Mouse (Mus musculus) adrenal gland, postnatal 10 days (tissue): Measurements from ENCODE around the gene Dnah7a. TPM values are rescaled to one million over a fixed set of nuclear protein-coding genes. Genes with fewer than 3 reads are reported as not detected.
A peak's percentile ranks its signal among the peaks of the same experiment; 100 is the strongest.
"Not testable (repeated sequence)": the region's sequence is repeated elsewhere in the genome, so short reads cannot be mapped to it uniquely, and the experiment has no call there.

Experiments used
- DNase-seq: peaks from one replicate; pipeline ENCODE4 v3.0.0; 2021; ENCODE audit warnings: mixed read lengths
- total RNA-seq, 2 experiments: library from RNA; stranded (reverse); gene quantifications; 2 replicates each; pipeline ENCODE4 v1.2.3; 2021

Dnah7a gene
- total RNA-seq, 2 experiments from 2014 or later: 0.15 to 0.51 TPM

DNA sequence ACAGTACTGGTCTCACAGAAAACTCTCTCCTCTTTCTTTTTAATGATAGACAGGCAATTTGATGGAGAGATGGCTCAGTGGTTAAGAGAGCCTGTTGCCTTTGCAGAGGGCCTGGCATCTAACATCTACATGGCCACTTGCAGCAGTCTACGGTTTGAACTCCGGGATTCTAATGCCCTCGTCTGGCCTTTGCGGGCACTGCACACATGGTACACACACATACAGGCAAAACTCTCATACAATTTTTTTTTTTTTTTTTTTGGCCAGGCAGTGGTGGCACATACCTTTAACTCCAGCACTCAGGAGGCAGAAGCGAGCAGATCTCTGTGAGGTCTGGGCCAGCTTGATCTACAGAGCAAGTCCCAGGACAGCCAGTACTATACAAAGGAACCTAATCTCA, 2.4 kb downstream of the Dnah7a start:
- no peak for DNase-seq

- DNase-seq: not testable (repeated sequence)
Measured at GRCm38 (mm10) chr1:53664268-53664667, 42.3 kb downstream of the Dnah7a start.

DNA sequence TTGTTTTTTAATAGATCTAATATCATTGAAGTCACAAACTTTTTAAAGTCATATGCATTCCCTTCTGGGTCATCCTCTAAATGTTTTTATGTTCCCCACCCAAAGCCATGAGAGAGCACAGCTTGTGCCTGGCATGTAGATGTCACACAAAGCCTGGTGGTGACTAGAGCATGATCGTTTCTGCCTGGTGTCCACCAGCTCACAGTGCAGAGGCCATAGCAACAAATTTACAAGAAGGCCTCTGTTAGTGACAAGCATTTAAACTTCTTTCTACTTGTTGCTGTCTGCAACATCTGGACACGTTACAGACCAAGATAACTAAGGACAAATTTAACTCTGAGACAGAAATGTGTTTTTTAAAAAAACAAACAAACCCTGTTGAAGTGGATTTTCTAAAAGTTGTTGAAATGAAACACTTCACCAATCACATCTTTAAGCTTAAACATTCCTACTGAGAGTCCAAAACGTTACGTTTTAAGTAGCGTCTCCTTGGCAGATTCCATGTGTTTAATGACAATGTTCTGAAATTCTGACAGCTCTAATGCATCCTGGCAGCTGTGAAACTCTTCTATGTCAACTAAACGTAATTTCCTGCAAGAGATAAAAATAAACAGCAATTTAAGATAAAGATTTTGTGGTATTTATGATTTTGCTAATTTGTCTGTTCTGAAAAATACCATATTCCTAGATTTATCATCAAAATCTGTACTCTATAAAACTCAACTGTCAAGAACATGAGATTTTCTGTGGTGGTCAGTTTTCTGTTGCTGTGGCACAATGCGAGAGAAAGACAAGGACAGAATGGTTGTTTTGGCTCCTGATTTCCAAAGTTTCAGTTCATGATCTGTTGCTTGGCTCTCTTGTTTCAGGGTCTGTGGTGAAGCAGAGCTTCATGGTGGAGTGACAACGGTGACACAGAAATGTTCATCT, 66.5 kb downstream of the Dnah7a start:
- DNase-seq: no peak

DNA sequence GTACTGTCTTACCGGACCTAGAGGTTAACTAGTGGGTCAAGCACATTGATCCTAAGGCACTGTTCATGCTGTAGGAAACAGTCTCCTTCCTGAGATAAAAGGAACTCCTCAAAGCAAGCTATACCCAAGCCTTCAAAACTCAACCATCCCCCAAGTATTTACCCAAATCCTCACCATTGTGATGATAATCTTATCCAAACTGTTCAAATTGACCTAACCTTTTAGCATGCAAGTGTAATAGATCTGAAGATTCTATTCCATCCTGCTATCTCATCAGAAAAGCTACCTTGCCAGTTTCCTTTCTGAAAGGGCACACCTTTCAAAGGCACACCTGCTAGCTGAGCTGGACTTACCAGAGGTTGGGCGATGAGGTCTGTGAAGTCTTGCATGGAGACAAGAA, 70.9 kb downstream of the Dnah7a start:
- not testable (repeated sequence) for DNase-seq

- DNase-seq: not testable (repeated sequence)
Measured at GRCm38 (mm10) chr1:53632040-53632439, 74.5 kb downstream of the Dnah7a start.

DNA sequence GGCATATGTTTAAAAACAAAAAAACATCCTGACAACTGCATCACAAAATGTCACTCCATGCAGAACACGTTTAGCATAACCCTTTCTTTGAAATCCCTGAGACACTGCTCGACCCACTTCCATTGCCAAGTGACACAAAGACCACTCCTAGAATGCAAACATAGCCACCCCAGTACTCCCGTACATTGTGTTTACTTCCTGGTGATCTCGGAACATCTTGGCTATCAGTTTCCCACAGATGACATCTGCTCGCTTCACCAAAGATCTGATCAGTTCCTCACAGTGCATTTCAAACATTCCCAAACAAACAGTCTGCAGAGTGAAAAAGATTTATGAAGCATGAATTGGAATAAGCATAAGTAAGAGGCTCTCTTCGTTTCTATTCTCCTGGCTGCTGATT, 76.6 kb downstream of the Dnah7a start:
- no peak for DNase-seq

DNA sequence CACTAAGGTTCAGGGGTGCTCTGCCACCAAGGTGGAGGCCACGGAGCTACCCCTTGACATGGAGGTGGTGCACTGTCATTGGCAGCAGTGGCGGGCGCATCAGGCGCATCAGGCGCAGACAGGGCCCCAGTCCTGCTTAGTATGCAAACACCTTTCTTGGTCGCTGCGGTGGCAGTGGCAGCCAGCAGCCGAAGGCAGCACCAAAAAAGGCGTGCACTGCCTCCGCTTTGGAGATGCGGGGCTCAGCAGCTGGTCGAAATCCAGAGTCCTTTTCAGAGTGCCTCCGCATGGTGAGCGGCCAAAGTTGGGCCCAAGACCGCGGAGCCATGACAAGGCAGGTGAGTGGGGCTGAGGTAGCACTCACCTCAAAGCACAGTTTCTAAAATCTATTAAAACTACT, 93.1 kb downstream of the Dnah7a start:
- no peak for DNase-seq

GRCm38 (mm10) chr1:53581326-53581725, 125.3 kb downstream of the Dnah7a start:
- not testable (repeated sequence) for DNase-seq

- not testable (repeated sequence) for DNase-seq
Measured at GRCm38 (mm10) chr1:53557918-53558317, 148.7 kb downstream of the Dnah7a start.

GRCm38 (mm10) chr1:53547018-53547417, 159.6 kb downstream of the Dnah7a start:
- DNase-seq: not testable (repeated sequence)

- not testable (repeated sequence) for DNase-seq
Measured at GRCm38 (mm10) chr1:53538356-53538755, 168.2 kb downstream of the Dnah7a start.

DNA sequence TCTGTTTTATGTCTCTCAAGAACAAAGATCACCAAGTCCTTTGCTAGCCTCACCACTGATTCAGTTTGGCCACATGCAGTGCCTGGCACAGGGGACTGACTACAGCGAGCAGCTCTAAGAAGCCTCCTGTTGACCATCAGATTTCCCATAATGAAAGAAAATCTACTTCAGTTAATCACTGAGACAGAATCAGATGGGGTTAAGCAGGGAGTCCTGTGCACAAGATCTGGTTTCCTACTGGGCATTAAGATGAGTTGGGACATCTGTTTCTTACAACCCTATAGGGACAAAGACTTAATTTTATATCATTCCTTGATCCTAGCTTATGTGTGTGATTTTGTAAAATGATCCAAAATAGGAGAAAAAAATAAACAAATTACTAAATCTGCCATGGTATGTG, 171.8 kb downstream of the Dnah7a start:
- not testable (repeated sequence) for DNase-seq

DNA sequence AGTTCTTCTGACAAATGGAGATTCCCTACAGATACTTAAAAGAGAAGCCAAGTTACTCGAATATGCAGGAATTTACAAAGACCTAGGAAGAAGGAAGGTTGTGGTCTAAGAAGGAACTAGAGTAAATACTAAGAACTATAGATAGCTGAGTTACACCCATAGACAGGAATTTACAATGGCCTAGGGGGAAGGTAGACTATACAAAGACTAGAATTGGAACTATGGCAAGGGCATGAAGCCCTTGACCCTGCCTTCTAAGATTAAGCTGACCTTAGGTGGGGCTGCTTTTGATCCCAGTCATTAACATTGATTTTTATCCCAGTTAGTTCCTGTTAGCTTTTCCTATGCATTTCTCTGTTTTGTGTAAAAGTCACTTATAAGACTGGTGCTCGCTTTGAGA, 180.6 kb downstream of the Dnah7a start:
- not testable (repeated sequence) for DNase-seq

- DNase-seq: no peak
Measured at GRCm38 (mm10) chr1:53473699-53474098, 232.9 kb downstream of the Dnah7a start.

- DNase-seq: not testable (repeated sequence)
Measured at GRCm38 (mm10) chr1:53472084-53472483, 234.5 kb downstream of the Dnah7a start.

GRCm38 (mm10) chr1:53467325-53467670, 239.3 kb downstream of the Dnah7a start:
- no peak for DNase-seq

- not testable (repeated sequence) for DNase-seq
Measured at GRCm38 (mm10) chr1:53466524-53467324, 239.9 kb downstream of the Dnah7a start.

DNA sequence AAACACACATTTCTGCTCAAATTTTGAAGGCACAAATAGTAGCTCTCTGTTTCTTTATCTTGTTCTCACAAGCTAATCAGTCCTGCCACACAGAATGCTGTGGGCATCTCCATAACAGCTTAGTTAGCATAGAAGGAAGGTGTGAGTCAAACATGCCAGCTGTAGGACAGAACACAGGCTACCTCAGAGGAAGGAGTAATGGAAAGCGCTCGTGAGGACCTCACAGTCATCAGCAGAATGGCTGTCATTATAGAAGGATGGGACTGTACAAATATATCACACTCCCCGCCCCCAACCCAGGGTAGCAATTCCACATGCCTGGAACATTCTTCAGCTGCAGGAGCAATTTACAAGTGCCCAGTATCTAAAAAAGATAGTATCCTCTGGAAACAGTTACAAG, 267.4 kb downstream of the Dnah7a start:
- not testable (repeated sequence) for DNase-seq

DNA sequence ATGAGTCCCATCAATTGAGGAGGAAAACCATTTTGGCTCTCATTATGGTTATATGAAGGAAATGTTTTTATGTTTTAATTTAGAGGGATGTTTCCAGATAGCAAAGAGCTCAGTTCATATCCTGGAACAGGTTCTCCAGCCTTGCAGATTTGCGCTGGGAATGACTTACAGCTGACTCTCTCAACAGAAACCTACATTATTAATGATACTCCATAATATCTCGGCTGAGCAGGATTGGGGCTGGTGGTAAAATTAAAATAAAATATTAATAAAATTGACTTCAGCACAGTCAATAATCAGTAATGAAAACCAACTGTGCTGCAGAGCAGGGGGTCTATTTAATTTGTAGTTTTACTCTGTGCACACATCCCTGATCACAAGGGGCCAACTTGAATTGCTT, 274.2 kb downstream of the Dnah7a start:
- DNase-seq: not testable (repeated sequence)

- no peak for DNase-seq
Measured at GRCm38 (mm10) chr1:53405803-53406325, 300.7 kb downstream of the Dnah7a start.

- peak; percentile 42 for DNase-seq
Measured at GRCm38 (mm10) chr1:53393936-53394760, 312.4 kb downstream of the Dnah7a start.

GRCm38 (mm10) chr1:53388762-53389161, 317.8 kb downstream of the Dnah7a start:
- no peak for DNase-seq
